Mouse (Mus musculus) heart, embryonic 16.5 days (tissue): ENCODE data around the gene Gm10717. TPM values are rescaled to one million over a fixed set of nuclear protein-coding genes. Genes with fewer than 3 reads are reported as not detected.
"Not testable (repeated sequence)": the region's sequence is repeated elsewhere in the genome, so short reads cannot be mapped to it uniquely, and the experiment has no call there.

ENCODE experiments used
- ATAC-seq: fragments of 200-750 bp; cut with Nextera tagmentation; replicated peaks from 2 replicates; pipeline ENCODE4 v1.8.0; 2017; ENCODE audit warnings: moderate number of reproducible peaks; ENCODE audit not compliant: insufficient read depth, low FRiP score; ENCODE audit errors: extremely low read depth
- H3K27ac ChIP-seq: fragments of 300-500 bp; sonication (generic); 2 replicates; pipeline ENCODE4 v1.5.1; 2014; ENCODE audit warnings: mild to moderate bottlenecking, low read length, control low read depth, moderate library complexity
- H3K27me3 ChIP-seq: fragments of 300-500 bp; sonication (generic); 2 replicates; pipeline ENCODE4 v1.6.1; 2014; ENCODE audit warnings: low read length, mixed read lengths; ENCODE audit not compliant: control insufficient read depth, insufficient read depth
- H3K36me3 ChIP-seq: fragments of 300-500 bp; sonication (generic); 2 replicates; pipeline ENCODE4 v1.6.1; 2014; ENCODE audit not compliant: control insufficient read depth, insufficient read depth
- H3K4me1 ChIP-seq: fragments of 300-500 bp; sonication (generic); 2 replicates; pipeline ENCODE4 v1.6.1; 2014; ENCODE audit warnings: low read length, mixed read lengths; ENCODE audit not compliant: control insufficient read depth, insufficient read depth
- H3K4me2 ChIP-seq: fragments of 300-500 bp; sonication (generic); 2 replicates; pipeline ENCODE4 v1.6.1; 2014; ENCODE audit warnings: low read depth, mild to moderate bottlenecking, control low read depth, low read length
- H3K4me3 ChIP-seq: fragments of 300-500 bp; sonication (generic); 2 replicates; pipeline ENCODE4 v1.5.1; 2014; ENCODE audit warnings: mild to moderate bottlenecking, control low read depth, low read length
- H3K9ac ChIP-seq: fragments of 300-500 bp; sonication (generic); 2 replicates; pipeline ENCODE4 v1.6.1; 2014; ENCODE audit warnings: low read length, control low read depth
- H3K9me3 ChIP-seq: fragments of 300-500 bp; sonication (generic); replicated peaks from 2 replicates; pipeline ENCODE4 v1.6.1; 2016; ENCODE audit warnings: low read length; ENCODE audit not compliant: control insufficient read depth
- WGBS: fragments of 180-500 bp; shearing (Covaris S2); extraction: QIAGEN DNeasy Blood & Tissue Kit; methylation state at CpG from one replicate; pipeline ENCODE4 v1.1.7; 2014; 5-methylcytosine and 5-hydroxymethylcytosine counted together
- microRNA-seq: library from miRNA; unstranded; fragments of <30 nt; microRNA quantifications from one replicate; pipeline ENCODE4, GENCODE M21; 2017
- polyA plus RNA-seq: library from polyadenylated mRNA; unstranded; fragments of >200 nt; fragmentation: Nextera tagmentation; extraction: Ambion mirVana; gene quantifications from 2 replicates; pipeline ENCODE4 v1.2.1, GENCODE M21; 2015

The Gm10717 gene
- polyA plus RNA-seq, 1 experiment from 2014 or later, result 0.38 TPM

DNA sequence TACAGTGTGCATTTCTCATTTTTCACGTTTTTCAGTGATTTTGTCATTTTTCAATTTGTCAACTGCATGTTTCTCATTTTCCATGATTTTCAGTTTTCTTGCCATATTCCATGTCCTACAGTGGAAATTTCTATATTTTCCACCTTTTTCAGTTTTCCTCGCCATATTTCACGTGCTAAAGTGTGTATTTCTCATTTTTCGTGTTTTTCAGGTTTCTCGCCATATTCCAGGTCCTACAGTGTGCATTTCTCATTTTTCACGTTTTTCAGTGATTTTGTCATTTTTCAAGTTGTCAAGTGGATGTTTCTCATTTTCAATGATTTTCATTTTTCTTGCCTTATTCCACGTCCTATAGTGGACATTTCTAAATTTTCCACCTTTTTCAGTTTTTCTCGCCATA, 11.4 kb downstream of the Gm10717 start, which contains the start of gene Gm10715:
Gene Gm10715, plus strand, starts transcription at position 301 of the 400 bp plus-strand sequence.
- H3K27ac ChIP-seq, ATAC-seq, H3K4me1 ChIP-seq, H3K27me3 ChIP-seq, H3K4me3 ChIP-seq, H3K4me2 ChIP-seq, H3K9ac ChIP-seq, H3K9me3 ChIP-seq, H3K36me3 ChIP-seq: not testable (repeated sequence)
- WGBS, result 68% methylated on average over 6 of the region's 8 CpGs

DNA sequence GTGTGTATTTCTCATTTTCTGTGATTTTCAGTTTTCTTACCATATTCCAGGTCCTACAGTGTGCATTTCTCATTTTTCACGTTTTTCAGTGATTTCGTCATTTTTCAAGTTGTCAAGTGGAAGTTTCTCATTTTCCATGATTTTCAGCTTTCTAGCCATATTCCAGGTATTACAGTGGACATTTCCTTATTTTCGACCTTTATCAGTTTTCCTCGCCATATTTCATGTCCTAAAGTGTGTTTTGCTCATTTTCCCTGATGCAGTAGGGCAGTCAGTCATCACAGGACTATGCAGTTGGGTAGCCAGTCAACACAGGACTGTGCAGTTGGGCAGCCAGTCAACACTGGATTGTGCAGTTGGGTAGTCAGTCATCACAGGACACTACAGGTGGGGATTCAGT, 12.9 kb downstream of the Gm10717 start:
- not testable (repeated sequence) for H3K4me2 ChIP-seq, ATAC-seq, H3K27ac ChIP-seq, H3K36me3 ChIP-seq, H3K27me3 ChIP-seq, H3K4me3 ChIP-seq, H3K9ac ChIP-seq, H3K9me3 ChIP-seq, H3K4me1 ChIP-seq
- WGBS, result 60% methylated on average over 4 of the region's 4 CpGs

Small RNA genes within 50 kb of the gene (microRNA-seq; reads per million reads assigned to microRNA genes)
- not detected for gene Mir101c

Other genes with a start within 250 kb of the Gm10717 start
- not detected in 2 replicates for gene Gm10722, start 24.5 kb upstream of the Gm10717 start, polyA plus RNA-seq
- 0.38 TPM in 1 of 2 replicates, not detected in the other for gene Gm11168, start 22.1 kb upstream of the Gm10717 start, polyA plus RNA-seq
- gene Gm10721, start 12.3 kb upstream of the Gm10717 start, polyA plus RNA-seq, result 0.79 TPM in 1 of 2 replicates, not detected in the other
- gene Gm10720, start 9.8 kb upstream of the Gm10717 start, polyA plus RNA-seq, result 0.24 TPM in 1 of 2 replicates, not detected in the other
- 1.2 TPM in 1 of 2 replicates, not detected in the other for gene Gm10719, start 8.0 kb upstream of the Gm10717 start, polyA plus RNA-seq
- gene Gm10718, start 1.9 kb upstream of the Gm10717 start, polyA plus RNA-seq, result 2.3 TPM in 1 of 2 replicates, not detected in the other
- gene Gm17535, start 9.2 kb downstream of the Gm10717 start, polyA plus RNA-seq, result not detected in 2 replicates
- gene Gm10715, start 11.5 kb downstream of the Gm10717 start, polyA plus RNA-seq, result not detected in 2 replicates